26 mouse cellular contexts compared by ENCODE assay signal in genomic region chr8:107864802-107865651, GRCm38 (mm10).
A peak's percentile ranks its signal among the peaks of the same experiment; 100 is the strongest.
DNase-seq lines count a peak whose midpoint lies in the region; ATAC-seq and TF ChIP-seq lines count a peak whose summit lies in the region.
"Had no signal": no experiment of that assay in that cellular context is flagged by ENCODE, and none has a peak within 500 bp of the region (broad histone marks: within the 10 kb centered on the region; RNA-seq: fewer than 3 reads in every experiment).

No protein-coding gene starts in this region.

- H3K4me3 ChIP-seq in kidney, postnatal 0 days (replicated peaks; ENCODE audit: low read depth, low read length), result no peak overlapping the region
- no peak overlapping the region for H3K4me3 ChIP-seq in kidney, embryonic 14.5 days (ENCODE audit: low read length)
- H3K4me3 ChIP-seq in midbrain, embryonic 11.5 days (ENCODE audit: low read depth, low read length), result no peak overlapping the region
- no peak overlapping the region for H3K4me3 ChIP-seq in midbrain, embryonic 16.5 days (ENCODE audit: low read depth, low read length)
- H3K4me3 ChIP-seq in embryonic facial prominence, embryonic 13.5 days, result no peak overlapping the region
- no peak overlapping the region for H3K4me3 ChIP-seq in limb, embryonic 13.5 days
- H3K4me3 ChIP-seq: forebrain, embryonic 10.5 days; heart, embryonic 12.5 days; hindbrain, embryonic 12.5 days; midbrain, embryonic 10.5 days had no signal

- H3K36me3 ChIP-seq in kidney, postnatal 0 days (ENCODE audit: insufficient read depth, low read length), result no peaks in the 10 kb centered on the region
- H3K36me3 ChIP-seq in kidney, embryonic 14.5 days (ENCODE audit: control insufficient read depth, insufficient read depth, low read length), result no peaks in the 10 kb centered on the region
- H3K36me3 ChIP-seq in midbrain, embryonic 11.5 days (ENCODE audit: control insufficient read depth, insufficient read depth, low read length), result no peaks in the 10 kb centered on the region
- H3K36me3 ChIP-seq in midbrain, embryonic 16.5 days (ENCODE audit: control insufficient read depth, insufficient read depth, low read length), result no peaks in the 10 kb centered on the region
- H3K36me3 ChIP-seq in embryonic facial prominence, embryonic 13.5 days, result no peaks in the 10 kb centered on the region
- H3K36me3 ChIP-seq in limb, embryonic 13.5 days, result no peaks in the 10 kb centered on the region
- H3K36me3 ChIP-seq: forebrain, embryonic 10.5 days; heart, embryonic 12.5 days; hindbrain, embryonic 12.5 days; midbrain, embryonic 10.5 days had no signal

- DNase-seq in kidney, postnatal 0 days (ENCODE audit: low spot score), result peak; percentile 21
- DNase-seq in midbrain, embryonic 11.5 days (ENCODE audit: low spot score, missing footprints), result peak; percentile 60
- DNase-seq in heart, adult 18-20 months, result no peak
- DNase-seq: adrenal gland, postnatal 14 days; cerebellum, adult 9-11 months; gastrocnemius, postnatal 14 days; heart, adult 11 months; heart, postnatal 10 days; kidney, adult 2 months; kidney, postnatal 14 days; left cerebral cortex, postnatal 4 days; thymus, adult 2 months; thymus, postnatal 4 days had no signal

- ATAC-seq in kidney, postnatal 0 days (replicated peaks; ENCODE audit: low FRiP score, low read depth), result no peak
- ATAC-seq in kidney, embryonic 14.5 days (ENCODE audit: low FRiP score, low TSS enrichment), result no peak
- no peak for ATAC-seq in midbrain, embryonic 11.5 days (ENCODE audit: low FRiP score)
- no peak for ATAC-seq in midbrain, embryonic 16.5 days
- ATAC-seq in embryonic facial prominence, embryonic 13.5 days (ENCODE audit: insufficient number of reproducible peaks, insufficient read depth, low FRiP score, low TSS enrichment, low read depth), result no peak
- ATAC-seq in limb, embryonic 13.5 days (ENCODE audit: low FRiP score, low read depth), result peak; percentile 78; the same call in 1 of the 2 replicates
- no peak for ATAC-seq in monocyte, adult 5-6 weeks (replicated peaks; ENCODE audit: insufficient number of reproducible peaks, low FRiP score, low TSS enrichment, poor library complexity, severe bottlenecking)
- ATAC-seq: CD4-positive, CD25-positive, alpha-beta regulatory T cell, adult 4 months; forebrain, embryonic 16.5 days had no signal

- 55% methylated on average over 14 of the region's 14 CpGs for WGBS in kidney, postnatal 0 days
- 57% methylated on average over 14 of the region's 14 CpGs for WGBS in kidney, embryonic 14.5 days
- WGBS in midbrain, embryonic 11.5 days, result 71% methylated on average over 14 of the region's 14 CpGs
- WGBS in midbrain, embryonic 16.5 days, result 66% methylated on average over 14 of the region's 14 CpGs
- WGBS in embryonic facial prominence, embryonic 13.5 days, result 23% methylated on average over 14 of the region's 14 CpGs
- 12% methylated on average over 14 of the region's 14 CpGs for WGBS in limb, embryonic 13.5 days

- no peaks in the 10 kb centered on the region for H3K27me3 ChIP-seq in kidney, postnatal 0 days (ENCODE audit: insufficient read depth, low read length)
- no peaks in the 10 kb centered on the region for H3K27me3 ChIP-seq in kidney, embryonic 14.5 days (ENCODE audit: control insufficient read depth, insufficient read depth, low read length)
- no peaks in the 10 kb centered on the region for H3K27me3 ChIP-seq in midbrain, embryonic 11.5 days (ENCODE audit: control insufficient read depth, insufficient read depth, low read length)
- no peaks in the 10 kb centered on the region for H3K27me3 ChIP-seq in midbrain, embryonic 16.5 days (ENCODE audit: control insufficient read depth, insufficient read depth, low read depth, low read length)
- peaks cover 16% of the 10 kb centered on the region; the same call in 1 of the 2 replicates for H3K27me3 ChIP-seq in embryonic facial prominence, embryonic 13.5 days
- no peaks in the 10 kb centered on the region for H3K27me3 ChIP-seq in limb, embryonic 13.5 days
- H3K27me3 ChIP-seq: heart, embryonic 12.5 days; hindbrain, embryonic 12.5 days had no signal

- no peaks in the 10 kb centered on the region for H3K4me1 ChIP-seq in kidney, postnatal 0 days (replicated peaks; ENCODE audit: insufficient read depth, low read length)
- H3K4me1 ChIP-seq in kidney, embryonic 14.5 days (ENCODE audit: control insufficient read depth, insufficient read depth, low read length), result 0 out of 2 replicates have a peak, but pooled peaks cover 2% of the 10 kb centered on the region
- peaks cover 5% of the 10 kb centered on the region; the same call in 1 of the 2 replicates for H3K4me1 ChIP-seq in midbrain, embryonic 11.5 days (ENCODE audit: control insufficient read depth, insufficient read depth, low read length)
- H3K4me1 ChIP-seq in midbrain, embryonic 16.5 days (ENCODE audit: control insufficient read depth, insufficient read depth, low read length), result peaks cover 3% of the 10 kb centered on the region; the same call in 1 of the 2 replicates
- H3K4me1 ChIP-seq in embryonic facial prominence, embryonic 13.5 days, result peaks cover 34% of the 10 kb centered on the region
- peaks cover 60% of the 10 kb centered on the region for H3K4me1 ChIP-seq in limb, embryonic 13.5 days

- H3K27ac ChIP-seq in kidney, postnatal 0 days, result no peak overlapping the region
- no peak overlapping the region for H3K27ac ChIP-seq in kidney, embryonic 14.5 days (ENCODE audit: low read depth, low read length)
- no peak overlapping the region for H3K27ac ChIP-seq in midbrain, embryonic 11.5 days (ENCODE audit: low read depth, low read length)
- H3K27ac ChIP-seq in midbrain, embryonic 16.5 days (ENCODE audit: low read length), result no peak overlapping the region
- no peak overlapping the region for H3K27ac ChIP-seq in embryonic facial prominence, embryonic 13.5 days
- peak overlapping the region; percentile 75 for H3K27ac ChIP-seq in limb, embryonic 13.5 days
- H3K27ac ChIP-seq: forebrain, embryonic 10.5 days; hindbrain, embryonic 12.5 days; liver, embryonic 14.5 days; midbrain, embryonic 10.5 days; stomach, postnatal 0 days had no signal

- no peak overlapping the region for H3K9ac ChIP-seq in kidney, postnatal 0 days (ENCODE audit: low read depth, low read length)
- no peak overlapping the region for H3K9ac ChIP-seq in kidney, embryonic 14.5 days (ENCODE audit: low read depth, low read length)
- H3K9ac ChIP-seq in midbrain, embryonic 11.5 days (ENCODE audit: low read length), result no peak overlapping the region
- H3K9ac ChIP-seq in midbrain, embryonic 16.5 days (ENCODE audit: low read depth, low read length), result no peak overlapping the region
- H3K9ac ChIP-seq in embryonic facial prominence, embryonic 13.5 days, result no peak overlapping the region
- H3K9ac ChIP-seq in limb, embryonic 13.5 days, result no peak overlapping the region
- H3K9ac ChIP-seq: heart, embryonic 12.5 days; hindbrain, embryonic 12.5 days; liver, embryonic 14.5 days had no signal

- no peaks in the 10 kb centered on the region for H3K9me3 ChIP-seq in kidney, postnatal 0 days (replicated peaks; ENCODE audit: low read length)
- no peaks in the 10 kb centered on the region for H3K9me3 ChIP-seq in kidney, embryonic 14.5 days (ENCODE audit: control insufficient read depth, low read length)
- no peaks in the 10 kb centered on the region for H3K9me3 ChIP-seq in midbrain, embryonic 11.5 days (ENCODE audit: control insufficient read depth, low read length)
- H3K9me3 ChIP-seq in midbrain, embryonic 16.5 days (replicated peaks; ENCODE audit: control insufficient read depth, low read length, poor library complexity, severe bottlenecking), result no peaks in the 10 kb centered on the region
- no peaks in the 10 kb centered on the region for H3K9me3 ChIP-seq in embryonic facial prominence, embryonic 13.5 days
- H3K9me3 ChIP-seq in limb, embryonic 13.5 days, result no peaks in the 10 kb centered on the region
- H3K9me3 ChIP-seq: forebrain, embryonic 10.5 days; heart, embryonic 12.5 days; hindbrain, embryonic 12.5 days; midbrain, embryonic 10.5 days had no signal

- no peak for TF ChIP-seq CTCF in kidney, postnatal 0 days (IDR thresholded peaks at IDR 0.05; ENCODE audit: low read depth)

- no peak overlapping the region for H3K4me2 ChIP-seq in kidney, postnatal 0 days (ENCODE audit: low read length)
- no peak overlapping the region for H3K4me2 ChIP-seq in kidney, embryonic 14.5 days (replicated peaks; ENCODE audit: low read depth, low read length)
- H3K4me2 ChIP-seq in midbrain, embryonic 11.5 days, result no peak overlapping the region
- no peak overlapping the region for H3K4me2 ChIP-seq in midbrain, embryonic 16.5 days (ENCODE audit: low read length)
- H3K4me2 ChIP-seq in embryonic facial prominence, embryonic 13.5 days, result peak overlapping the region; percentile 39
- peak overlapping the region; percentile 52 for H3K4me2 ChIP-seq in limb, embryonic 13.5 days (replicated peaks)
- H3K4me2 ChIP-seq: heart, embryonic 12.5 days; hindbrain, embryonic 12.5 days had no signal

Comparison
In these comparisons a context has a peak if more than half of its experiments do, and no peak if none do; other contexts are left out.
1. DNase-seq: peak in kidney, postnatal 0 days (single experiment) and midbrain, embryonic 11.5 days (single experiment); none in heart, adult 18-20 months (0 of 2).
2. H3K4me2 ChIP-seq: peak in embryonic facial prominence, embryonic 13.5 days (single experiment) and limb, embryonic 13.5 days (single experiment); none in kidney, postnatal 0 days (single experiment), kidney, embryonic 14.5 days (single experiment), midbrain, embryonic 11.5 days (single experiment) and midbrain, embryonic 16.5 days (single experiment).